Mouse (Mus musculus): ENCODE results near the gene Oxsr1. TPM values are rescaled to one million over a fixed set of nuclear protein-coding genes. Genes with fewer than 3 reads are reported as not detected.
"Not testable (repeated sequence)": the region's sequence is repeated elsewhere in the genome, so short reads cannot be mapped to it uniquely, and the experiment has no call there.

Oxsr1 gene
- polyA plus RNA-seq, 1 experiment = 13.5 TPM

- H3K36me3 ChIP-seq (ENCODE audit: control insufficient read depth, insufficient read depth) = peaks cover 4% of the 10 kb centered on the region
- H3K4me2 ChIP-seq (ENCODE audit: low read depth) = no peak overlapping the region
- no peak overlapping the region for H3K4me3 ChIP-seq
- no peaks in the 10 kb centered on the region for H3K27me3 ChIP-seq (ENCODE audit: control insufficient read depth, insufficient read depth, insufficient read length)
- no peak for TF ChIP-seq E2F4 (IDR thresholded peaks at IDR 0.05; ENCODE audit: insufficient read depth)
- TF ChIP-seq SRF (IDR thresholded peaks at IDR 0.05; ENCODE audit: control insufficient read depth, insufficient read length, low read depth) = no peak
- no peak for TF ChIP-seq TCF3 (IDR thresholded peaks at IDR 0.05; ENCODE audit: insufficient read length, low read depth)
- no peak for TF ChIP-seq TCF12 (IDR thresholded peaks at IDR 0.05; ENCODE audit: insufficient read depth, poor library complexity, severe bottlenecking)
- TF ChIP-seq USF1 (IDR thresholded peaks at IDR 0.05; ENCODE audit: low read depth) = no peak
- TF ChIP-seq POLR2A (IDR thresholded peaks at IDR 0.05; ENCODE audit: insufficient read length, low read depth) = no peak
- TF ChIP-seq POLR2AphosphoS2 (IDR thresholded peaks at IDR 0.05; ENCODE audit: insufficient read length, low read depth) = no peak
- no peak for TF ChIP-seq REST (IDR thresholded peaks at IDR 0.05; ENCODE audit: insufficient read depth, insufficient read length)
- TF ChIP-seq MYOG (IDR thresholded peaks at IDR 0.05; ENCODE audit: control insufficient read depth in 1 of 3, insufficient read depth in 1 of 3, insufficient read length in 2 of 3, low read depth in 2 of 3) = no peak
- no peak for TF ChIP-seq MAX (IDR thresholded peaks at IDR 0.05; ENCODE audit: low read depth)
- no peak for TF ChIP-seq CEBPB (IDR thresholded peaks at IDR 0.05; ENCODE audit: insufficient read depth, poor library complexity, severe bottlenecking)
- TF ChIP-seq MYOD1 (IDR thresholded peaks at IDR 0.05; ENCODE audit: control insufficient read depth in 1 of 3, insufficient read length in 2 of 3, low read depth in 2 of 3) = no peak
- no peaks in the 10 kb centered on the region for H3K79me2 ChIP-seq (ENCODE audit: control insufficient read depth, insufficient read depth)
- no peak overlapping the region for H3ac ChIP-seq (ENCODE audit: control insufficient read depth, insufficient read length)
Observed at GRCm38 (mm10) chr9:119230829-119231228, 91.4 kb downstream of the Oxsr1 start.

DNA sequence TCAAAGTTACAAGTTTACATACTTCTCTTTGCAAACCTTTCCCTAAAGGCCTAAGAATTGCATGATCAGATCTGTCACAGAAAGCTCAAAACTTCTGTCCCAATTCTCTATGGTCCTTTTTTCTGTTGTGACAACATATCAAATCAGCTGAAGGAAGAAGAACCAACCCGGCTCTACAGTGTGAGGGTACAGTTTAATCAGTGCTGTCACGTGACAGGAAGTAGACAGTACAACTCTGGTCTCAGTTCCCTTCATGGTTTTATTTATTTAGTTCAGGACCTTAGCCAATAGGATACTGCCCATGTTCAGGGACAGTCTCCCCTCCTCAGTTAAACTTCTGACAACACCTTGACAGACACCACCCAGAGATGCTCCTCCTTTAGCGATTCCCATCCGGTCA is 102.0 kb downstream of the Oxsr1 start:
- H3K4me2 ChIP-seq (ENCODE audit: low read depth) = no peak overlapping the region
- TF ChIP-seq MAX (IDR thresholded peaks at IDR 0.05; ENCODE audit: low read depth) = no peak
- peaks cover 8% of the 10 kb centered on the region for H3K36me3 ChIP-seq (ENCODE audit: control insufficient read depth, insufficient read depth)
- H3K4me3 ChIP-seq = no peak overlapping the region
- H3K27me3 ChIP-seq (ENCODE audit: control insufficient read depth, insufficient read depth, insufficient read length) = no peaks in the 10 kb centered on the region
- H3K79me2 ChIP-seq (ENCODE audit: control insufficient read depth, insufficient read depth) = no peaks in the 10 kb centered on the region
- no peak overlapping the region for H3ac ChIP-seq (ENCODE audit: control insufficient read depth, insufficient read length)

- H3K79me2 ChIP-seq (ENCODE audit: control insufficient read depth, insufficient read depth) = no peaks in the 10 kb centered on the region
- H3K36me3 ChIP-seq (ENCODE audit: control insufficient read depth, insufficient read depth) = peaks cover 2% of the 10 kb centered on the region
- no peak overlapping the region for H3ac ChIP-seq (ENCODE audit: control insufficient read depth, insufficient read length)
- H3K4me2 ChIP-seq (ENCODE audit: low read depth) = no peak overlapping the region
- H3K4me3 ChIP-seq = no peak overlapping the region
- TF ChIP-seq MYOG (IDR thresholded peaks at IDR 0.05; ENCODE audit: control insufficient read depth in 1 of 3, insufficient read depth in 1 of 3, insufficient read length in 2 of 3, low read depth in 2 of 3) (no peak), REST (IDR thresholded peaks at IDR 0.05; ENCODE audit: insufficient read depth, insufficient read length) (no peak), MAX (IDR thresholded peaks at IDR 0.05; ENCODE audit: low read depth) (no peak), TCF12 (IDR thresholded peaks at IDR 0.05; ENCODE audit: insufficient read depth, poor library complexity, severe bottlenecking) (no peak), SRF (IDR thresholded peaks at IDR 0.05; ENCODE audit: control insufficient read depth, insufficient read length, low read depth) (no peak), POLR2AphosphoS2 (IDR thresholded peaks at IDR 0.05; ENCODE audit: insufficient read length, low read depth) (no peak), E2F4 (IDR thresholded peaks at IDR 0.05; ENCODE audit: insufficient read depth) (no peak), CEBPB (IDR thresholded peaks at IDR 0.05; ENCODE audit: insufficient read depth, poor library complexity, severe bottlenecking) (no peak), POLR2A (IDR thresholded peaks at IDR 0.05; ENCODE audit: insufficient read length, low read depth) (no peak), MYOD1 (IDR thresholded peaks at IDR 0.05; ENCODE audit: control insufficient read depth in 1 of 3, insufficient read length in 2 of 3, low read depth in 2 of 3) (no peak), USF1 (IDR thresholded peaks at IDR 0.05; ENCODE audit: low read depth) (no peak), TCF3 (IDR thresholded peaks at IDR 0.05; ENCODE audit: insufficient read length, low read depth) (no peak)
- H3K27me3 ChIP-seq (ENCODE audit: control insufficient read depth, insufficient read depth, insufficient read length) = no peaks in the 10 kb centered on the region
Observed at GRCm38 (mm10) chr9:119219667-119220066, 102.6 kb downstream of the Oxsr1 start.

- not testable (repeated sequence) for H3K4me2 ChIP-seq (ENCODE audit: low read depth); H3K79me2 ChIP-seq (ENCODE audit: control insufficient read depth, insufficient read depth); H3ac ChIP-seq (ENCODE audit: control insufficient read depth, insufficient read length); H3K4me3 ChIP-seq; H3K36me3 ChIP-seq (ENCODE audit: control insufficient read depth, insufficient read depth); H3K27me3 ChIP-seq (ENCODE audit: control insufficient read depth, insufficient read depth, insufficient read length)
Observed at GRCm38 (mm10) chr9:119215341-119215740, 106.9 kb downstream of the Oxsr1 start.

DNA sequence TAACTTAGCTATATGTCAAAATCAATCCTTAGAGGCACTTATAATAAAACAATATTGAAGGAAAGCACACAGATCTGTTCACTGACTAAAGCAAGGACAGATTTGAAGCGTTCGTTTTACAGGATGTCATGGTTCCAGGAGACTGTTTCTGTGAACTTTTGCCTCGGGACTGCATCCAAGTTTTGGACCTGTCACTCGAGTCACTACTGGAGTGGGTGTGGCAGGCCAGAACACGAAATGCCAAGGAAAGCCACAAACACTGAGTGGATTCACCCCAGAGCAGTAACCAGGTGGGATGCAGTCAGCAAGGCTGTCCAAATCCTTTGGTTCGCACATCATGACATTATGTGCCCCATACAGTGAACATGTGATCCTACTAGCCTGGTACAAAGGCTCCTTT is 107.6 kb downstream of the Oxsr1 start:
- Histone ChIP-seq H3K27me3 (ENCODE audit: control insufficient read depth, insufficient read depth, insufficient read length) (no peaks in the 10 kb centered on the region), H3K4me2 (ENCODE audit: low read depth) (no peak overlapping the region), H3ac (ENCODE audit: control insufficient read depth, insufficient read length) (no peak overlapping the region), H3K79me2 (ENCODE audit: control insufficient read depth, insufficient read depth) (no peaks in the 10 kb centered on the region), H3K4me3 (no peak overlapping the region), H3K36me3 (ENCODE audit: control insufficient read depth, insufficient read depth) (no peaks in the 10 kb centered on the region)
- TF ChIP-seq POLR2A (IDR thresholded peaks at IDR 0.05; ENCODE audit: insufficient read length, low read depth) (no peak), MAX (IDR thresholded peaks at IDR 0.05; ENCODE audit: low read depth) (no peak), TCF12 (IDR thresholded peaks at IDR 0.05; ENCODE audit: insufficient read depth, poor library complexity, severe bottlenecking) (no peak), SRF (IDR thresholded peaks at IDR 0.05; ENCODE audit: control insufficient read depth, insufficient read length, low read depth) (no peak), E2F4 (IDR thresholded peaks at IDR 0.05; ENCODE audit: insufficient read depth) (no peak), REST (IDR thresholded peaks at IDR 0.05; ENCODE audit: insufficient read depth, insufficient read length) (no peak), TCF3 (IDR thresholded peaks at IDR 0.05; ENCODE audit: insufficient read length, low read depth) (no peak)

Data from myocyte (in vitro differentiated cells).